Mouse (Mus musculus): ENCODE measurements around the gene Kifap3. TPM values are rescaled to one million over a fixed set of nuclear protein-coding genes. Genes with fewer than 3 reads are reported as not detected.

The Kifap3 gene
- polyA plus RNA-seq, 1 experiment: 13.7 TPM

GRCm38 (mm10) chr1:163911981-163912380 lies 132.6 kb downstream of the Kifap3 start:
- Histone ChIP-seq H3K4me1 (ENCODE audit: control insufficient read depth, insufficient read depth, insufficient read length, low read length) (no peaks in the 10 kb centered on the region), H3K4me3 (ENCODE audit: insufficient read depth, low read depth, low read length) (no peak overlapping the region), H3K27ac (replicated peaks; ENCODE audit: low read depth, low read length) (no peak overlapping the region)

GRCm38 (mm10) chr1:163917349-163918160 lies 138.2 kb downstream of the Kifap3 start:
- Histone ChIP-seq H3K4me3 (ENCODE audit: insufficient read depth, low read depth, low read length) (no peak overlapping the region), H3K4me1 (ENCODE audit: control insufficient read depth, insufficient read depth, insufficient read length, low read length) (no peaks in the 10 kb centered on the region), H3K27ac (replicated peaks; ENCODE audit: low read depth, low read length) (no peak overlapping the region)

- Histone ChIP-seq H3K27ac (replicated peaks; ENCODE audit: low read depth, low read length) (no peak overlapping the region), H3K4me3 (ENCODE audit: insufficient read depth, low read depth, low read length) (no peak overlapping the region), H3K4me1 (ENCODE audit: control insufficient read depth, insufficient read depth, insufficient read length, low read length) (no peaks in the 10 kb centered on the region; the same call in 1 of the 2 replicates)
Measured at GRCm38 (mm10) chr1:163924093-163924492, 144.7 kb downstream of the Kifap3 start.

- Histone ChIP-seq H3K4me3 (ENCODE audit: insufficient read depth, low read depth, low read length) (peak within 1 kb of the TSS; percentile 96), H3K27ac (replicated peaks; ENCODE audit: low read depth, low read length) (peak within 1 kb of the TSS; percentile 76), H3K4me1 (ENCODE audit: control insufficient read depth, insufficient read depth, insufficient read length, low read length) (no peaks in the 10 kb centered on the region; the same call in none of the 2 replicates)
Measured at GRCm38 (mm10) chr1:163928846-163929245, 149.5 kb downstream of the Kifap3 start, which contains the start of gene Scyl3. Gene Scyl3 (plus strand): TSS chr1:163929100.

- H3K4me1 ChIP-seq (ENCODE audit: control insufficient read depth, insufficient read depth, insufficient read length, low read length): no peaks in the 10 kb centered on the region; the same call in none of the 2 replicates
- H3K27ac ChIP-seq (replicated peaks; ENCODE audit: low read depth, low read length): peak overlapping the region; percentile 76
- H3K4me3 ChIP-seq (ENCODE audit: insufficient read depth, low read depth, low read length): peak overlapping the region; percentile 96
Measured at GRCm38 (mm10) chr1:163929636-163930457, 150.5 kb downstream of the Kifap3 start.

- peak overlapping the region; percentile 96 for H3K4me3 ChIP-seq (ENCODE audit: insufficient read depth, low read depth, low read length)
- H3K4me1 ChIP-seq (ENCODE audit: control insufficient read depth, insufficient read depth, insufficient read length, low read length): no peaks in the 10 kb centered on the region; the same call in none of the 2 replicates
- no peak overlapping the region for H3K27ac ChIP-seq (replicated peaks; ENCODE audit: low read depth, low read length)
Measured at GRCm38 (mm10) chr1:163930458-163930794, 151.0 kb downstream of the Kifap3 start.

- Histone ChIP-seq H3K27ac (replicated peaks; ENCODE audit: low read depth, low read length) (no peak overlapping the region), H3K4me3 (ENCODE audit: insufficient read depth, low read depth, low read length) (no peak overlapping the region)
Measured at GRCm38 (mm10) chr1:163931801-163932200, 152.4 kb downstream of the Kifap3 start.

GRCm38 (mm10) chr1:163934591-163934990 lies 155.2 kb downstream of the Kifap3 start:
- no peak overlapping the region for H3K27ac ChIP-seq (replicated peaks; ENCODE audit: low read depth, low read length)

More at GRCm38 (mm10) chr1:163931801-163932200, 152.4 kb downstream of the Kifap3 start:
- H3K4me1 ChIP-seq (ENCODE audit: control insufficient read depth, insufficient read depth, insufficient read length, low read length): no peaks in the 10 kb centered on the region; the same call in none of the 2 replicates

GRCm38 (mm10) chr1:163942056-163942455 lies 162.7 kb downstream of the Kifap3 start:
- Histone ChIP-seq H3K27ac (replicated peaks; ENCODE audit: low read depth, low read length) (no peak overlapping the region), H3K4me1 (ENCODE audit: control insufficient read depth, insufficient read depth, insufficient read length, low read length) (no peaks in the 10 kb centered on the region), H3K4me3 (ENCODE audit: insufficient read depth, low read depth, low read length) (no peak overlapping the region)

More at GRCm38 (mm10) chr1:163934591-163934990, 155.2 kb downstream of the Kifap3 start:
- H3K4me3 ChIP-seq (ENCODE audit: insufficient read depth, low read depth, low read length): no peak overlapping the region
- H3K4me1 ChIP-seq (ENCODE audit: control insufficient read depth, insufficient read depth, insufficient read length, low read length): no peaks in the 10 kb centered on the region; the same call in none of the 2 replicates

GRCm38 (mm10) chr1:163953396-163953795 lies 174.0 kb downstream of the Kifap3 start:
- H3K4me3 ChIP-seq (ENCODE audit: insufficient read depth, low read depth, low read length): no peak overlapping the region
- H3K4me1 ChIP-seq (ENCODE audit: control insufficient read depth, insufficient read depth, insufficient read length, low read length): no peaks in the 10 kb centered on the region
- no peak overlapping the region for H3K27ac ChIP-seq (replicated peaks; ENCODE audit: low read depth, low read length)

GRCm38 (mm10) chr1:163958036-163958435 lies 178.7 kb downstream of the Kifap3 start:
- no peaks in the 10 kb centered on the region for H3K4me1 ChIP-seq (ENCODE audit: control insufficient read depth, insufficient read depth, insufficient read length, low read length)
- no peak overlapping the region for H3K4me3 ChIP-seq (ENCODE audit: insufficient read depth, low read depth, low read length)
- no peak overlapping the region for H3K27ac ChIP-seq (replicated peaks; ENCODE audit: low read depth, low read length)

- Histone ChIP-seq H3K4me1 (ENCODE audit: control insufficient read depth, insufficient read depth, insufficient read length, low read length) (no peaks in the 10 kb centered on the region), H3K4me3 (ENCODE audit: insufficient read depth, low read depth, low read length) (no peak overlapping the region), H3K27ac (replicated peaks; ENCODE audit: low read depth, low read length) (no peak overlapping the region)
Measured at GRCm38 (mm10) chr1:163964008-163964689, 184.8 kb downstream of the Kifap3 start.
